Mouse (Mus musculus) embryo, embryonic 11.5 days (tissue): ENCODE measurements around the gene Vmn2r23.
"Not testable (repeated sequence)": the region's sequence is repeated elsewhere in the genome, so short reads cannot be mapped to it uniquely, and the experiment has no call there.

ENCODE experiments used
- DNase-seq: peaks from one replicate; pipeline ENCODE4 v3.0.0-alpha.2; 2012; ENCODE audit warnings: low read depth, low spot score

The Vmn2r23 gene

DNA sequence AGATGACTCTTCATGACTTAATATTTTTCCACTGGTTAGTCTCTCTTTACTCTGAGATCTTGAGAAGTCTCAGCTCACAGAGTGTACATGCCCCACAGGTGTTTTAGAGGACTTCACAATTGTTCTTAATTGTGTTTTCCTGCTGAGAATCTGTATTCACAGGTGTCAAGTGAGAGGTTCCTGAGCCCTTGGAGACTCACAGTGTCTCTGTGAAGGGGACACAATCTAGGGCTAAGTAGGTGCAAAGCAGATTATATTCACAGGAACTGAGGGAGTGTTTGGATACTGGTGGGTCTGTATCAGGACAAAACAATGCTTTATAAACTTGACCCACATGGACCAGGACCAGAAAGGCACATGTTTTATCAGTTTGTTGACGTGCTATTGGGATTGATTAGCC lies at the start of gene Vmn2r23:
Gene Vmn2r23 (plus strand): TSS at position 301 of the 400 bp plus-strand sequence.
- no peak for DNase-seq

DNA sequence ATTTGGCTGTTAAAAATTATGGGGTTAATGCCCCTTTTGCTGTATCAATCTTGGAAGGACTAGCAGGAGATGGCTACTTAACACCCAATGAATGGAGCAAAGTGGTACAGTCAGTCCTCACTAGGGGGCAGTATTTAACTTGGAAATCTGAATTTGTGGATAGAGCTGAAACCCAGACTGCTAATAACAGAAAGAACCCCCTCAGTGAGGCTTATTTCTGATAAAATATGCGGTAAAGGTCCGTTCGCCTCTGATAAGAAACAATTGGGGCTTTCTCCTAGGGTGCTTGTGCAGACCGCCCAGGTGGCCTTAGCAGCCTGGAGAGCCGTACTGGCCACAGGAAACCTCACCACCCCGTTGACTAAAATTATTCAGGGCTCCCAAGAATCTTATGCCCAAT lies 45.4 kb upstream of the Vmn2r23 start:
- DNase-seq, result peak; percentile 11

DNA sequence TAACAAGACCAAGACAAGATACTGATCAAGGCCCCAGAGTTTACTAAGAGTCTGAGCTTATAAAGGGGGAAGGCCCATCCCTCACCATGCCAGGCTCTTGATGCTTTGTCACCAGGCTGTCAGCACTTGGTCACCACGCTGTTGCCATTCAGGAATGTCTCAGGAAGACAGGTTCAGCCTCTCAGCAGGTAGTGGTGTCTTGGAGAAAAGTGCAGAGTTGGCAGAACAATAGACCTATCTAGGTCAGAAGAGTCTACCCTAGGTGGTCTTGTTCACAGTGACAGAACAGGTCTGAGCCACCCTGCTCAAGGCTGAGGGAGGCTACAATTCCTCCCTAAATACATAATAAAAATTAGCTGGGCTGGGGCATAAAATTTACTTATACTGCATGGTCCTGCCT lies 5.8 kb upstream of the Vmn2r23 start:
- not testable (repeated sequence) for DNase-seq

DNA sequence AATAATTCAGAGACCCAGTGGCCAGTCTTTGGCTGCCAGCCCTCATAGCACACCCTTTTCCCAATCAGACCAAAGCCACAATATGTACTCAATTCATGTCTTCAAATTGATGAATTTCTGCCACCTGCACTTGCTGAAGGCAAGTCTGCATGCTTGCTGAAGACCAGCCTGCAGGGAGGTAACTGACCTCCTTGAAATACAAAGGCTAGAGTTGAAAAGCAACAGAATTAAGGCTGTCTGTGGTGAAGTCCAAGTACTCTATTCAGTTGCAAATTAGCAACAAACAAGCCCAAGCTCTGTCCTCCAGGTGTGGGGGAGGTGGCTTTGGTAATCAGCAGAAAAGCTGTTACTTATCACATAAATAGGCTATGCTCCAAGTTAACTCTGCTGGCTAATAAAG lies 5.3 kb upstream of the Vmn2r23 start:
- no peak for DNase-seq

DNA sequence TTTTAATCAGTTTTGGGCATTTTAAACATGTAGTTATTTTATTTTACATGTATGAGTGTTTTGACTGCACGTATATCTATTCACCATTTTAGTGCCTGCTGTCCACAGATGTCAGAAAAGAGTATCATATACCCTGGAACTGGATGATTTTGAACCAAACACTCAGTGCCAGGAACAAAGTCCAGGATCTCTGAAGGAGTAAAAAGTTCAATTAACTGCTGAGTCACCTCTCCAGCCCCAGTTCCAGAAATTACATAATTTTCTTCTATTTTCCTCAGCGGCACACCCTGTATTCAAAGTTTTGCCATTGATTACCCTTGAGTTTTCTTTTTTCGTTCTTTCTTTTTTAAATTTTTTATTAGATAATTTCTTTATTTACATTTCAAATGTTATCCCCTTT lies 67.6 kb downstream of the Vmn2r23 start:
- no peak for DNase-seq

DNA sequence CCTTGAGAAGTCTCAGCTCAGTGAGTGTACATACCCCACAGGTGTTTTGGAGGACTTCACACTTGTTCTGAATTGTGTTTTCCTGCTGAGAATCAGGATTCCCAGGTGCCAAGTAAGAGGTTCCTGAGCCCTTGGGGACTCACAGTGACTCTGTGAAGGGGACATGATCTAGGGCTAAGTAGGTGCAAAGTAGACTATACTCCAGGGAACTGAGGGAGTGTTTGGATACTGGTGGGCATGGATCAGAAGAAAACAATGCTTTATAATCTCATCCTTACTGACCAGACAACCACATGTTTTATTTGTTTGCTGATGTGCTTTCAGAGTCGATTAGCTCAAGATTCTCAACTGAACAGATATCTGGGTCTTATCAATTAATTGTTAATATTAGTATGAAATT lies 76.1 kb downstream of the Vmn2r23 start, which contains the start of gene Vmn2r24:
Gene Vmn2r24 (plus strand): TSS at position 301 of the 400 bp plus-strand sequence.
- DNase-seq, result no peak

DNA sequence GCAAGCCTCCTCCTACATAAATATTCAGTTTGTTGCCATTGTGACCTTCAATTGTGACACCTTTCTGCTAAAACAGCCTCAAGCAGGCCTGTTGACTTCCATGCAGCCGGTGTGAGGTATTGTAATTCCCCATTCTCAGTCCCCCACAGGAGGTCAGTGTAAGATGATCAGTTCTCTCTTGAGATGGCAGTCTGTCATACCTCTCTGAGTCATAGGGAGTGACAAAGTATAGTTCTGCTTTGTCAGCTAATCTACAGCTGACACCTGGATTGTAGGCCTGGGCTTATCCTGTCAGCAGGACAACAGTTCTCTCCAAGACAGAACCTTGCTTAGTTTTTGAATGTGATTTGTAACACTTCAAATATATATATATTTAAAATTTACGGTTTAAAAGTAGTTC lies 82.4 kb downstream of the Vmn2r23 start:
- no peak for DNase-seq

DNA sequence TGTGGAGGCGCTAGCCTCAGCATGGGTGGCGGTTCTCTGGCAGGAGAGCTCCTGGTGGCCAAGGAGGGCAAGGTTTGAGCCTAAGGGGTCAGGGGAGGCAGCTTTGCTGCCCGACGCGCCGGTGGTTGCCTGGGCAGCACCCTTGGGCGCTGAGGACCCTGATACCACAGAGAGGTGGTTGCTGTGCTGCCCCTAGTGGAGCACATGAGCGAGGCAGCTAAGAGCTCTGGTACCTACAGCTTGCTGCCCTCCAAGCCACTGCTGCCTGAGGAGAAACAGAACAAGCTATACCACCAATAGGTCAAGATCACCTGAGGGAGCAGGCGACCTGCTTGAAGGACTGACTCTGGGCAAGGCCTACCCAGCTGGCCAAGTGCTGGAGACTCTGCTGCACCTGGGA lies 91.3 kb downstream of the Vmn2r23 start:
- no peak for DNase-seq
